Mouse (Mus musculus) CH12.LX (cell line): ENCODE results near the gene Mybphl.

ENCODE experiments used
- POLR2A ChIP-seq: IDR thresholded peaks from 2 replicates; pipeline ENCODE4 v1.6.1; 2011; ENCODE audit warnings: low read depth, mild to moderate bottlenecking, improper control_type of control experiment, low read length
- ZC3H11A ChIP-seq: IDR thresholded peaks from 2 replicates; pipeline ENCODE4 v1.6.1; 2012; ENCODE audit warnings: low read depth, mild to moderate bottlenecking, inconsistent platforms, low read length, improper control_type of control experiment

GRCm38 (mm10) chr3:108401692-108402527, 37.2 kb downstream of the Mybphl start:
- TF ChIP-seq ZC3H11A (peak; percentile 44; the same call in 1 of the 2 replicates), POLR2A (no peak)
